Mouse (Mus musculus): Measurements from ENCODE around the gene Naa38. TPM values are rescaled to one million over a fixed set of nuclear protein-coding genes. Genes with fewer than 3 reads are reported as not detected.
A peak's percentile ranks its signal among the peaks of the same experiment; 100 is the strongest.
"Not testable (repeated sequence)": the region's sequence is repeated elsewhere in the genome, so short reads cannot be mapped to it uniquely, and the experiment has no call there.

Naa38 gene
- polyA plus RNA-seq, 1 experiment from 2014 or later, result 136 TPM

GRCm38 (mm10) chr11:69381356-69381755 lies 13.9 kb upstream of the Naa38 start:
- H3K27me3 ChIP-seq (ENCODE audit: poor library complexity, severe bottlenecking), result no peaks in the 10 kb centered on the region
- no peaks in the 10 kb centered on the region for H3K4me1 ChIP-seq
- no peaks in the 10 kb centered on the region for H3K9me3 ChIP-seq
- no peak for DNase-seq (ENCODE audit: extremely low spot score, low spot score)
- no peak overlapping the region for H3K27ac ChIP-seq
- WGBS, result 85% methylated on average over 6 of the region's 6 CpGs
- no peak overlapping the region for H3K4me3 ChIP-seq
- peaks cover 19% of the 10 kb centered on the region for H3K36me3 ChIP-seq (replicated peaks)

- peaks cover 16% of the 10 kb centered on the region for H3K36me3 ChIP-seq (replicated peaks)
- 70% methylated on average over 10 of the region's 10 CpGs for WGBS
- H3K4me1 ChIP-seq, result no peaks in the 10 kb centered on the region
- no peaks in the 10 kb centered on the region for H3K9me3 ChIP-seq
- H3K27ac ChIP-seq, result no peak overlapping the region
- H3K4me3 ChIP-seq, result no peak overlapping the region
- H3K27me3 ChIP-seq (ENCODE audit: poor library complexity, severe bottlenecking), result no peaks in the 10 kb centered on the region
- no peak for DNase-seq (ENCODE audit: extremely low spot score, low spot score)
These were observed 12.7 kb upstream of the Naa38 start for GRCm38 (mm10) chr11:69382478-69383105.

- DNase-seq (ENCODE audit: extremely low spot score, low spot score), result no peak
- peaks cover 5% of the 10 kb centered on the region for H3K4me1 ChIP-seq
- H3K9me3 ChIP-seq, result no peaks in the 10 kb centered on the region
- no peak overlapping the region for H3K27ac ChIP-seq
- no peak overlapping the region for H3K4me3 ChIP-seq
- peaks cover 11% of the 10 kb centered on the region; the same call in 1 of the 2 replicates for H3K36me3 ChIP-seq (replicated peaks)
- WGBS, result 84% methylated on average over 6 of the region's 6 CpGs
- H3K27me3 ChIP-seq (ENCODE audit: poor library complexity, severe bottlenecking), result no peaks in the 10 kb centered on the region
These were observed 10.3 kb upstream of the Naa38 start for GRCm38 (mm10) chr11:69384979-69385378.

- WGBS, result 85% methylated on average over 7 of the region's 7 CpGs
- no peak overlapping the region for H3K27ac ChIP-seq
- H3K36me3 ChIP-seq (replicated peaks), result peaks cover 15% of the 10 kb centered on the region
- DNase-seq (ENCODE audit: extremely low spot score, low spot score), result no peak
- no peaks in the 10 kb centered on the region for H3K27me3 ChIP-seq (ENCODE audit: poor library complexity, severe bottlenecking)
- H3K4me3 ChIP-seq, result no peak overlapping the region
- H3K9me3 ChIP-seq, result no peaks in the 10 kb centered on the region
- H3K4me1 ChIP-seq, result peaks cover 9% of the 10 kb centered on the region
These were observed 8.5 kb upstream of the Naa38 start for GRCm38 (mm10) chr11:69386758-69387157.

GRCm38 (mm10) chr11:69388680-69389079 lies 6.6 kb upstream of the Naa38 start:
- peaks cover 19% of the 10 kb centered on the region for H3K36me3 ChIP-seq (replicated peaks)
- peaks cover 9% of the 10 kb centered on the region for H3K4me1 ChIP-seq
- H3K9me3 ChIP-seq, result no peaks in the 10 kb centered on the region
- WGBS, result 95% methylated on average over 4 of the region's 4 CpGs
- no peak overlapping the region for H3K27ac ChIP-seq
- no peak for DNase-seq (ENCODE audit: extremely low spot score, low spot score)
- no peaks in the 10 kb centered on the region for H3K27me3 ChIP-seq (ENCODE audit: poor library complexity, severe bottlenecking)
- H3K4me3 ChIP-seq, result no peak overlapping the region

- no peaks in the 10 kb centered on the region for H3K9me3 ChIP-seq
- DNase-seq (ENCODE audit: extremely low spot score, low spot score), result no peak
- H3K27me3 ChIP-seq (ENCODE audit: poor library complexity, severe bottlenecking), result no peaks in the 10 kb centered on the region
- H3K4me3 ChIP-seq, result no peak overlapping the region
- 65% methylated on average over 14 of the region's 14 CpGs for WGBS
- H3K36me3 ChIP-seq (replicated peaks), result peaks cover 19% of the 10 kb centered on the region
- H3K27ac ChIP-seq, result 0 out of 2 replicates have a peak overlapping the region, but pooled peaks have one; percentile 7
- peaks cover 15% of the 10 kb centered on the region for H3K4me1 ChIP-seq
These were observed 5.5 kb upstream of the Naa38 start for GRCm38 (mm10) chr11:69389531-69390399.

- WGBS, result 52% methylated on average over 10 of the region's 10 CpGs
- Histone ChIP-seq H3K9me3 (no peaks in the 10 kb centered on the region), H3K36me3 (replicated peaks) (peaks cover 19% of the 10 kb centered on the region), H3K4me1 (peaks cover 15% of the 10 kb centered on the region), H3K4me3 (no peak overlapping the region), H3K27ac (no peak overlapping the region), H3K27me3 (ENCODE audit: poor library complexity, severe bottlenecking) (no peaks in the 10 kb centered on the region)
- peak; percentile 47 for DNase-seq (ENCODE audit: extremely low spot score, low spot score)
These were observed 4.8 kb upstream of the Naa38 start for GRCm38 (mm10) chr11:69390400-69391034.

GRCm38 (mm10) chr11:69394591-69395167 lies 608 bp upstream of the Naa38 start:
- peaks cover 50% of the 10 kb centered on the region for H3K4me1 ChIP-seq
- H3K4me3 ChIP-seq, result peak overlapping the region; percentile 73
- peaks cover 18% of the 10 kb centered on the region for H3K36me3 ChIP-seq (replicated peaks)
- WGBS, result 2% methylated on average over 31 of the region's 31 CpGs
- DNase-seq (ENCODE audit: extremely low spot score, low spot score), result peak; percentile 44
- not testable (repeated sequence) for H3K27me3 ChIP-seq (ENCODE audit: poor library complexity, severe bottlenecking); H3K9me3 ChIP-seq
- H3K27ac ChIP-seq, result peak overlapping the region; percentile 99

GRCm38 (mm10) chr11:69395634-69396373 lies 517 bp downstream of the Naa38 start:
- H3K4me1 ChIP-seq, result peaks cover 55% of the 10 kb centered on the region
- H3K36me3 ChIP-seq (replicated peaks), result peaks cover 29% of the 10 kb centered on the region
- peaks cover 16% of the 10 kb centered on the region for H3K27me3 ChIP-seq (ENCODE audit: poor library complexity, severe bottlenecking)
- no peaks in the 10 kb centered on the region for H3K9me3 ChIP-seq
- peak overlapping the region; percentile 73 for H3K4me3 ChIP-seq
- 1% methylated on average over 48 of the region's 48 CpGs for WGBS
- peak; percentile 96 for DNase-seq (ENCODE audit: extremely low spot score, low spot score)
- peak overlapping the region; percentile 99 for H3K27ac ChIP-seq

- 21% methylated on average over 11 of the region's 11 CpGs for WGBS
- H3K4me3 ChIP-seq, result peak overlapping the region; percentile 73
- no peak for DNase-seq (ENCODE audit: extremely low spot score, low spot score)
- peaks cover 25% of the 10 kb centered on the region for H3K27me3 ChIP-seq (ENCODE audit: poor library complexity, severe bottlenecking)
- no peaks in the 10 kb centered on the region for H3K9me3 ChIP-seq
- H3K36me3 ChIP-seq (replicated peaks), result peaks cover 34% of the 10 kb centered on the region
- peaks cover 65% of the 10 kb centered on the region for H3K4me1 ChIP-seq
- peak overlapping the region; percentile 99 for H3K27ac ChIP-seq
These were observed 1.5 kb downstream of the Naa38 start for GRCm38 (mm10) chr11:69396772-69397171.

- peak; percentile 61 for DNase-seq (ENCODE audit: extremely low spot score, low spot score)
- no peaks in the 10 kb centered on the region for H3K9me3 ChIP-seq
- H3K27ac ChIP-seq, result peak overlapping the region; percentile 81
- 4% methylated on average over 24 of the region's 24 CpGs for WGBS
- H3K27me3 ChIP-seq (ENCODE audit: poor library complexity, severe bottlenecking), result peaks cover 28% of the 10 kb centered on the region
- H3K36me3 ChIP-seq (replicated peaks), result peaks cover 37% of the 10 kb centered on the region
- peak overlapping the region; percentile 73 for H3K4me3 ChIP-seq
- H3K4me1 ChIP-seq, result peaks cover 66% of the 10 kb centered on the region
These were observed 2.3 kb downstream of the Naa38 start for GRCm38 (mm10) chr11:69397581-69398057.

- Histone ChIP-seq H3K27me3 (ENCODE audit: poor library complexity, severe bottlenecking) (peaks cover 28% of the 10 kb centered on the region), H3K4me3 (peak within 1 kb of the TSS; percentile 73), H3K36me3 (replicated peaks) (peaks cover 38% of the 10 kb centered on the region), H3K4me1 (peaks cover 66% of the 10 kb centered on the region), H3K27ac (peak within 1 kb of the TSS; percentile 99), H3K9me3 (no peaks in the 10 kb centered on the region)
- DNase-seq (ENCODE audit: extremely low spot score, low spot score), result peak; percentile 57
- 2% methylated on average over 16 of the region's 16 CpGs for WGBS
These were observed 2.8 kb downstream of the Naa38 start, which contains the start of gene Tmem88 for GRCm38 (mm10) chr11:69398059-69398458. TSS of gene Tmem88 (minus strand) at chr11:69398234.

Data from forebrain, embryonic 10.5 days (tissue).